Mouse (Mus musculus): Measurements from ENCODE around the gene Fam205a2.
"Not testable (repeated sequence)": the region's sequence is repeated elsewhere in the genome, so short reads cannot be mapped to it uniquely, and the experiment has no call there.

The Fam205a2 gene

GRCm38 (mm10) chr4:42528075-42528474 lies at the start of gene Fam205a2:
TSS of gene Fam205a2 (minus strand) at chr4:42528175.
- not testable (repeated sequence) for DNase-seq (ENCODE audit: low read depth, low spot score)

Data from CD4-positive, CD25-positive, alpha-beta regulatory T cell, adult 2 months (primary cell).